Mouse (Mus musculus): ENCODE measurements at regions not wholly inside any gene's neighbourhood (a gene's known extent, or its start where the extent isn't known, plus 50 kb on each side); places are given as distances from the start of the nearest gene placed in this dataset.

GRCm38 (mm10) chr7:136137341-136137740, 421.2 kb upstream of the Mki67 start:
- Histone ChIP-seq H3K9ac (no peak overlapping the region), H3K9me3 (replicated peaks) (no peaks in the 10 kb centered on the region), H3K4me1 (no peaks in the 10 kb centered on the region), H3K27ac (no peak overlapping the region), H3K36me3 (no peaks in the 10 kb centered on the region), H3K27me3 (replicated peaks) (no peaks in the 10 kb centered on the region), H3K4me3 (no peak overlapping the region), H3K4me2 (no peak overlapping the region)
- ATAC-seq = no peak
- whole genome bisulfite sequencing (ENCODE audit: insufficient replicate concordance) = 57% methylated on average over 2 of the region's 2 CpGs

- H3K4me2 ChIP-seq = no peak overlapping the region
- no peak for ATAC-seq
- H3K4me1 ChIP-seq = no peaks in the 10 kb centered on the region
- no peaks in the 10 kb centered on the region for H3K9me3 ChIP-seq (replicated peaks)
- no peaks in the 10 kb centered on the region for H3K27me3 ChIP-seq (replicated peaks)
- no peak overlapping the region for H3K4me3 ChIP-seq
- WGBS (ENCODE audit: insufficient replicate concordance) = 68% methylated on average over 15 of the region's 15 CpGs
- no peaks in the 10 kb centered on the region for H3K36me3 ChIP-seq
- H3K27ac ChIP-seq = no peak overlapping the region
- no peak overlapping the region for H3K9ac ChIP-seq
These were observed 421.9 kb upstream of the Mki67 start for GRCm38 (mm10) chr7:136137831-136138602.

- ATAC-seq = no peak
- Histone ChIP-seq H3K4me1 (no peaks in the 10 kb centered on the region), H3K4me2 (no peak overlapping the region), H3K27ac (no peak overlapping the region), H3K9me3 (replicated peaks) (no peaks in the 10 kb centered on the region), H3K36me3 (no peaks in the 10 kb centered on the region), H3K9ac (no peak overlapping the region), H3K4me3 (no peak overlapping the region), H3K27me3 (replicated peaks) (no peaks in the 10 kb centered on the region)
These were observed 426.7 kb upstream of the Mki67 start for GRCm38 (mm10) chr7:136142832-136143231.

GRCm38 (mm10) chr7:136150196-136150595, 434.0 kb upstream of the Mki67 start:
- H3K4me3 ChIP-seq = no peak overlapping the region

GRCm38 (mm10) chr7:136151301-136151930, 435.3 kb upstream of the Mki67 start:
- Histone ChIP-seq H3K27me3 (replicated peaks) (no peaks in the 10 kb centered on the region), H3K9me3 (replicated peaks) (no peaks in the 10 kb centered on the region), H3K4me2 (no peak overlapping the region), H3K27ac (no peak overlapping the region), H3K9ac (no peak overlapping the region), H3K36me3 (no peaks in the 10 kb centered on the region), H3K4me3 (no peak overlapping the region), H3K4me1 (no peaks in the 10 kb centered on the region)
- 64% methylated on average over 4 of the region's 4 CpGs for WGBS (ENCODE audit: insufficient replicate concordance)
- no peak for ATAC-seq

More at GRCm38 (mm10) chr7:136150196-136150595, 434.0 kb upstream of the Mki67 start:
- Histone ChIP-seq H3K9me3 (replicated peaks) (no peaks in the 10 kb centered on the region), H3K27me3 (replicated peaks) (no peaks in the 10 kb centered on the region), H3K36me3 (no peaks in the 10 kb centered on the region), H3K9ac (no peak overlapping the region), H3K4me1 (no peaks in the 10 kb centered on the region), H3K4me2 (no peak overlapping the region), H3K27ac (no peak overlapping the region)
- no peak for ATAC-seq
- 44% methylated on average over 5 of the region's 5 CpGs for WGBS (ENCODE audit: insufficient replicate concordance)

GRCm38 (mm10) chr7:136152470-136152869, 436.3 kb upstream of the Mki67 start:
- H3K4me1 ChIP-seq = no peaks in the 10 kb centered on the region
- no peak for ATAC-seq
- no peaks in the 10 kb centered on the region for H3K36me3 ChIP-seq
- H3K4me3 ChIP-seq = no peak overlapping the region
- 26% methylated on average over 5 of the region's 5 CpGs for WGBS (ENCODE audit: insufficient replicate concordance)
- no peak overlapping the region for H3K27ac ChIP-seq
- H3K4me2 ChIP-seq = no peak overlapping the region
- H3K27me3 ChIP-seq (replicated peaks) = no peaks in the 10 kb centered on the region
- no peaks in the 10 kb centered on the region for H3K9me3 ChIP-seq (replicated peaks)
- H3K9ac ChIP-seq = no peak overlapping the region

- H3K4me1 ChIP-seq = no peaks in the 10 kb centered on the region
- no peaks in the 10 kb centered on the region for H3K36me3 ChIP-seq
- H3K4me3 ChIP-seq = no peak overlapping the region
- no peaks in the 10 kb centered on the region for H3K9me3 ChIP-seq (replicated peaks)
- 35% methylated on average over 3 of the region's 3 CpGs for WGBS (ENCODE audit: insufficient replicate concordance)
- H3K27me3 ChIP-seq (replicated peaks) = no peaks in the 10 kb centered on the region
- no peak overlapping the region for H3K27ac ChIP-seq
- H3K4me2 ChIP-seq = no peak overlapping the region
- H3K9ac ChIP-seq = no peak overlapping the region
- ATAC-seq = no peak
These were observed 437.5 kb upstream of the Mki67 start for GRCm38 (mm10) chr7:136153621-136154020.

GRCm38 (mm10) chr7:136159136-136159535, 443.0 kb upstream of the Mki67 start:
- Histone ChIP-seq H3K27ac (no peak overlapping the region), H3K27me3 (replicated peaks) (no peaks in the 10 kb centered on the region), H3K4me3 (no peak overlapping the region), H3K9me3 (replicated peaks) (no peaks in the 10 kb centered on the region), H3K4me1 (no peaks in the 10 kb centered on the region), H3K4me2 (no peak overlapping the region), H3K36me3 (no peaks in the 10 kb centered on the region), H3K9ac (no peak overlapping the region)
- WGBS (ENCODE audit: insufficient replicate concordance) = 44% methylated on average over 4 of the region's 4 CpGs
- ATAC-seq = no peak

GRCm38 (mm10) chr7:136161526-136161925, 445.4 kb upstream of the Mki67 start:
- Histone ChIP-seq H3K9ac (no peak overlapping the region), H3K4me2 (no peak overlapping the region), H3K27me3 (replicated peaks) (no peaks in the 10 kb centered on the region), H3K4me3 (no peak overlapping the region), H3K27ac (no peak overlapping the region), H3K36me3 (no peaks in the 10 kb centered on the region), H3K4me1 (no peaks in the 10 kb centered on the region), H3K9me3 (replicated peaks) (no peaks in the 10 kb centered on the region)
- 33% methylated on average over 2 of the region's 2 CpGs for WGBS (ENCODE audit: insufficient replicate concordance)
- ATAC-seq = no peak

- no peak for ATAC-seq
- H3K4me1 ChIP-seq = no peaks in the 10 kb centered on the region
- H3K36me3 ChIP-seq = no peaks in the 10 kb centered on the region
- no peak overlapping the region for H3K27ac ChIP-seq
- H3K4me3 ChIP-seq = no peak overlapping the region
- no peaks in the 10 kb centered on the region for H3K27me3 ChIP-seq (replicated peaks)
- H3K4me2 ChIP-seq = no peak overlapping the region
- 66% methylated on average over 5 of the region's 5 CpGs for WGBS (ENCODE audit: insufficient replicate concordance)
- H3K9ac ChIP-seq = no peak overlapping the region
- H3K9me3 ChIP-seq (replicated peaks) = no peaks in the 10 kb centered on the region
These were observed 448.7 kb upstream of the Mki67 start for GRCm38 (mm10) chr7:136164834-136165233.

- H3K9me3 ChIP-seq (replicated peaks) = no peaks in the 10 kb centered on the region
- no peak for ATAC-seq
- no peaks in the 10 kb centered on the region for H3K4me1 ChIP-seq
- no peak overlapping the region for H3K9ac ChIP-seq
- no peaks in the 10 kb centered on the region for H3K27me3 ChIP-seq (replicated peaks)
- no peak overlapping the region for H3K4me3 ChIP-seq
- WGBS (ENCODE audit: insufficient replicate concordance) = 54% methylated on average over 3 of the region's 4 CpGs
- no peak overlapping the region for H3K27ac ChIP-seq
- H3K4me2 ChIP-seq = no peak overlapping the region
- no peaks in the 10 kb centered on the region for H3K36me3 ChIP-seq
These were observed 453.1 kb upstream of the Mki67 start for GRCm38 (mm10) chr7:136169261-136169660.

GRCm38 (mm10) chr7:136176373-136176772, 460.2 kb upstream of the Mki67 start:
- H3K9me3 ChIP-seq (replicated peaks) = peaks cover 5% of the 10 kb centered on the region; the same call in 1 of the 2 replicates
- no peaks in the 10 kb centered on the region for H3K4me1 ChIP-seq
- H3K4me3 ChIP-seq = no peak overlapping the region
- no peaks in the 10 kb centered on the region for H3K27me3 ChIP-seq (replicated peaks)
- H3K4me2 ChIP-seq = no peak overlapping the region
- no peak overlapping the region for H3K9ac ChIP-seq
- H3K27ac ChIP-seq = no peak overlapping the region
- H3K36me3 ChIP-seq = no peaks in the 10 kb centered on the region
- ATAC-seq = no peak

- Histone ChIP-seq H3K4me1 (no peaks in the 10 kb centered on the region), H3K36me3 (no peaks in the 10 kb centered on the region), H3K27me3 (replicated peaks) (no peaks in the 10 kb centered on the region), H3K4me3 (no peak overlapping the region), H3K9me3 (replicated peaks) (peaks cover 5% of the 10 kb centered on the region; the same call in 1 of the 2 replicates), H3K4me2 (no peak overlapping the region), H3K9ac (no peak overlapping the region), H3K27ac (no peak overlapping the region)
- no peak for ATAC-seq
- WGBS (ENCODE audit: insufficient replicate concordance) = 51% methylated on average over 6 of the region's 6 CpGs
These were observed 464.8 kb upstream of the Mki67 start for GRCm38 (mm10) chr7:136180996-136181395.

Data from liver, embryonic 12.5 days (tissue).